Comparison of ENCODE assay signal across 7 mouse cellular contexts in the genomic region with DNA sequence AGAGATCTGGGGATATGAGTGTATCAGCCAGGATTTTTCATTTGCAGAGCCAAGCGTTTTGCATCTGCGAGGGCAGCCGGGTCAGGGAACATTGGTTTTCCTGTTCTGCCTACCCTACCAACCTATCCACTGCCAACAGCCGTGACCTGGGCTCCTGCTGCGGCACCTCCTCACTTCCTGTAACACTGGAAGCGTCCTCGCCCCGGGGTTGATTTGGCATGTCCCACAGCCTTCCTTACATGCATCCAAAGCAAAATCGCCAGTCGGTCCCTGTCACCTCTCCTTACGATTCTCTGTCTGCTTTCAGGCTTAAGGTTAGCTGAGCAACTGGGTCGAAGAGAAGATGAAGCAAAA.
DNase-seq lines count a peak whose midpoint lies in the region; ATAC-seq and TF ChIP-seq lines count a peak whose summit lies in the region.

No protein-coding gene starts in this region.

- no peak for DNase-seq in liver, embryonic 13.5 days
- no peak for DNase-seq in liver
- no peak for DNase-seq in kidney, postnatal 0 days (ENCODE audit: low spot score)
- DNase-seq in embryo, embryonic 10 days (ENCODE audit: low spot score), result no peak
- no peak for DNase-seq in left cerebral cortex, postnatal 10 days (ENCODE audit: extremely low spot score in 1 of 2, low spot score in 2 of 2)

- no peak for TF ChIP-seq CTCF in kidney, postnatal 0 days (IDR thresholded peaks at IDR 0.05; ENCODE audit: low read depth)

- intact Hi-C loops in left cerebral cortex, postnatal 10 days (cut with DNase I), result no loop called here

- no peak overlapping the region for H3K9ac ChIP-seq in liver, embryonic 13.5 days
- peak overlapping the region; percentile 15 for H3K9ac ChIP-seq in heart, embryonic 16.5 days (ENCODE audit: low read length)
- no peak overlapping the region for H3K9ac ChIP-seq in kidney, postnatal 0 days (ENCODE audit: low read depth, low read length)
- 0 out of 2 replicates have a peak overlapping the region, but pooled peaks have one; percentile 2 for H3K9ac ChIP-seq in neural tube, embryonic 15.5 days (replicated peaks)

- no peaks in the 10 kb centered on the region for H3K36me3 ChIP-seq in liver, embryonic 13.5 days
- peaks cover 3% of the 10 kb centered on the region; the same call in 1 of the 2 replicates for H3K36me3 ChIP-seq in heart, embryonic 16.5 days (ENCODE audit: control insufficient read depth, insufficient read depth)
- peaks cover 19% of the 10 kb centered on the region; the same call in 1 of the 2 replicates for H3K36me3 ChIP-seq in kidney, postnatal 0 days (ENCODE audit: insufficient read depth, low read length)
- H3K36me3 ChIP-seq in neural tube, embryonic 15.5 days, result peaks cover 31% of the 10 kb centered on the region

- H3K4me2 ChIP-seq in liver, embryonic 13.5 days, result no peak overlapping the region
- H3K4me2 ChIP-seq in heart, embryonic 16.5 days (ENCODE audit: low read depth, low read length), result no peak overlapping the region
- no peak overlapping the region for H3K4me2 ChIP-seq in kidney, postnatal 0 days (ENCODE audit: low read length)
- H3K4me2 ChIP-seq in neural tube, embryonic 15.5 days, result no peak overlapping the region

- ATAC-seq in liver, embryonic 13.5 days (ENCODE audit: low read depth), result no peak
- no peak for ATAC-seq in heart, embryonic 16.5 days (replicated peaks; ENCODE audit: extremely low read depth, insufficient read depth, low FRiP score)
- ATAC-seq in kidney, postnatal 0 days (replicated peaks; ENCODE audit: low FRiP score, low read depth), result 0 out of 2 replicates have a peak, but pooled peaks have one; percentile 2
- ATAC-seq in neural tube, embryonic 15.5 days (ENCODE audit: low FRiP score), result no peak

- WGBS in liver, embryonic 13.5 days (ENCODE audit: insufficient replicate concordance), result 55% methylated on average over 12 of the region's 12 CpGs
- WGBS in heart, embryonic 16.5 days, result 46% methylated on average over 12 of the region's 12 CpGs
- WGBS in kidney, postnatal 0 days, result 49% methylated on average over 12 of the region's 12 CpGs
- WGBS in neural tube, embryonic 15.5 days, result 69% methylated on average over 12 of the region's 12 CpGs

- H3K4me3 ChIP-seq in liver, embryonic 13.5 days (replicated peaks), result no peak overlapping the region
- no peak overlapping the region for H3K4me3 ChIP-seq in heart, embryonic 16.5 days (ENCODE audit: low read length)
- no peak overlapping the region for H3K4me3 ChIP-seq in kidney, postnatal 0 days (replicated peaks; ENCODE audit: low read depth, low read length)
- no peak overlapping the region for H3K4me3 ChIP-seq in neural tube, embryonic 15.5 days (replicated peaks)

- H3K4me1 ChIP-seq in liver, embryonic 13.5 days (replicated peaks), result 0 out of 2 replicates have a peak, but pooled peaks cover 6% of the 10 kb centered on the region
- peaks cover 47% of the 10 kb centered on the region for H3K4me1 ChIP-seq in heart, embryonic 16.5 days (ENCODE audit: control insufficient read depth, insufficient read depth, low read length)
- H3K4me1 ChIP-seq in kidney, postnatal 0 days (replicated peaks; ENCODE audit: insufficient read depth, low read length), result peaks cover 32% of the 10 kb centered on the region
- peaks cover 75% of the 10 kb centered on the region for H3K4me1 ChIP-seq in neural tube, embryonic 15.5 days

- H3K27ac ChIP-seq in liver, embryonic 13.5 days, result peak overlapping the region; percentile 34; the same call in 1 of the 2 replicates
- peak overlapping the region; percentile 82 for H3K27ac ChIP-seq in heart, embryonic 16.5 days (ENCODE audit: low read length)
- H3K27ac ChIP-seq in kidney, postnatal 0 days, result peak overlapping the region; percentile 75
- H3K27ac ChIP-seq in neural tube, embryonic 15.5 days (replicated peaks), result peak overlapping the region; percentile 62; the same call in 1 of the 2 replicates

- H3K9me3 ChIP-seq in liver, embryonic 13.5 days (replicated peaks), result no peaks in the 10 kb centered on the region
- no peaks in the 10 kb centered on the region for H3K9me3 ChIP-seq in heart, embryonic 16.5 days (replicated peaks; ENCODE audit: control insufficient read depth, low read length)
- no peaks in the 10 kb centered on the region for H3K9me3 ChIP-seq in kidney, postnatal 0 days (replicated peaks; ENCODE audit: low read length)
- no peaks in the 10 kb centered on the region for H3K9me3 ChIP-seq in neural tube, embryonic 15.5 days (replicated peaks)

- no peaks in the 10 kb centered on the region for H3K27me3 ChIP-seq in liver, embryonic 13.5 days
- no peaks in the 10 kb centered on the region for H3K27me3 ChIP-seq in heart, embryonic 16.5 days (ENCODE audit: control insufficient read depth, insufficient read depth, low read length)
- no peaks in the 10 kb centered on the region for H3K27me3 ChIP-seq in kidney, postnatal 0 days (ENCODE audit: insufficient read depth, low read length)
- no peaks in the 10 kb centered on the region for H3K27me3 ChIP-seq in neural tube, embryonic 15.5 days (replicated peaks)

Comparison
In these comparisons a context has a peak if more than half of its experiments do, and no peak if none do; other contexts are left out.
1. H3K9ac ChIP-seq: peak in heart, embryonic 16.5 days (single experiment) and neural tube, embryonic 15.5 days (single experiment); none in liver, embryonic 13.5 days (single experiment) and kidney, postnatal 0 days (single experiment).
2. Peak in every context shown above with its lines, with median percentiles within 50 percentile points of each other: H3K27ac ChIP-seq.